Mouse (Mus musculus) heart, postnatal 0 days (tissue): Measurements from ENCODE around the gene Tcte1. TPM values are rescaled to one million over a fixed set of nuclear protein-coding genes. Genes with fewer than 3 reads are reported as not detected.

ENCODE experiments used
- ATAC-seq: fragments of 200-750 bp; cut with Nextera tagmentation; 2 replicates; pipeline ENCODE4 v1.8.0; 2017; ENCODE audit warnings: low read depth, moderate number of reproducible peaks, moderate library complexity; ENCODE audit not compliant: insufficient read depth
- DNase-seq: peaks from one replicate; pipeline ENCODE4 v3.0.0-alpha.2; 2016; ENCODE audit warnings: low spot score
- H3K27ac ChIP-seq: fragments of 300-500 bp; sonication (generic); 2 replicates; pipeline ENCODE4 v1.5.1; 2014; ENCODE audit warnings: low read depth, mild to moderate bottlenecking
- H3K27me3 ChIP-seq: fragments of 300-500 bp; sonication (generic); 2 replicates; pipeline ENCODE4 v1.6.1; 2014; ENCODE audit warnings: low read length, mixed read lengths; ENCODE audit not compliant: control insufficient read depth, insufficient read depth
- H3K36me3 ChIP-seq: fragments of 300-500 bp; sonication (generic); replicated peaks from 2 replicates; pipeline ENCODE4 v1.6.1; 2014; ENCODE audit warnings: low read length, mixed read lengths; ENCODE audit not compliant: control insufficient read depth, insufficient read depth
- H3K4me1 ChIP-seq: fragments of 300-500 bp; sonication (generic); 2 replicates; pipeline ENCODE4 v1.6.1; 2014; ENCODE audit warnings: antibody characterized with exemption; ENCODE audit not compliant: control insufficient read depth, insufficient read depth
- H3K4me2 ChIP-seq: fragments of 300-500 bp; sonication (generic); 2 replicates; pipeline ENCODE4 v1.6.1; 2014; ENCODE audit warnings: low read depth, mild to moderate bottlenecking, low read length, moderate library complexity
- H3K4me3 ChIP-seq: fragments of 300-500 bp; sonication (generic); 2 replicates; pipeline ENCODE4 v1.5.1; 2014; ENCODE audit warnings: low read depth, low read length
- H3K9ac ChIP-seq: fragments of 300-500 bp; sonication (generic); replicated peaks from 2 replicates; pipeline ENCODE4 v1.6.1; 2014; ENCODE audit warnings: low read depth, low read length, mixed read lengths
- H3K9me3 ChIP-seq: fragments of 300-500 bp; sonication (generic); replicated peaks from 2 replicates; pipeline ENCODE4 v1.6.1; 2016; ENCODE audit warnings: low read length; ENCODE audit not compliant: control insufficient read depth
- CTCF ChIP-seq: IDR thresholded peaks from 2 replicates; pipeline ENCODE4 v1.5.1; 2016; ENCODE audit warnings: antibody characterized with exemption, control low read depth, low read depth
- EP300 ChIP-seq: IDR thresholded peaks from 2 replicates; pipeline ENCODE4 v1.6.1; 2016; ENCODE audit warnings: antibody characterized with exemption, low read depth
- WGBS: fragments of 180-500 bp; shearing (Covaris S2); extraction: QIAGEN DNeasy Blood & Tissue Kit; methylation state at CpG from one replicate; pipeline ENCODE4 v1.1.7; 2014; 5-methylcytosine and 5-hydroxymethylcytosine counted together
- polyA plus RNA-seq: library from polyadenylated mRNA; unstranded; fragments of >200 nt; fragmentation: Nextera tagmentation; extraction: Ambion mirVana; gene quantifications from 2 replicates; pipeline ENCODE4 v1.2.1, GENCODE M21; 2015
- total RNA-seq: library from RNA; depleted of rRNA; stranded (reverse); fragments of >200 nt; gene quantifications from 2 replicates; pipeline ENCODE4 v1.2.3, GENCODE M21; 2014; ENCODE audit warnings: low replicate concordance; rRNA removed

Tcte1 gene
- total RNA-seq (not detected in 2 replicates), polyA plus RNA-seq (0.11 TPM in 1 of 2 replicates, not detected in the other)

GRCm38 (mm10) chr17:45523263-45523662 is at the start of gene Tcte1:
Gene Tcte1, plus strand, starts transcription at chr17:45523434.
- peaks cover 4% of the 10 kb centered on the region; the same call in 1 of the 2 replicates for H3K4me1 ChIP-seq
- 2% methylated on average over 21 of the region's 21 CpGs for WGBS
- H3K9ac ChIP-seq: no peak within 1 kb of the TSS
- peaks cover 24% of the 10 kb centered on the region for H3K36me3 ChIP-seq
- DNase-seq: no peak
- H3K4me3 ChIP-seq: peak within 1 kb of the TSS; percentile 18
- no peak within 1 kb of the TSS for H3K27ac ChIP-seq
- peak; percentile 40; the same call in 1 of the 2 replicates for ATAC-seq
- no peaks in the 10 kb centered on the region; the same call in 1 of the 2 replicates for H3K27me3 ChIP-seq
- TF ChIP-seq CTCF (no peak), EP300 (no peak)
- no peaks in the 10 kb centered on the region for H3K9me3 ChIP-seq
- H3K4me2 ChIP-seq: peak within 1 kb of the TSS; percentile 54

- peaks cover 9% of the 10 kb centered on the region; the same call in 1 of the 2 replicates for H3K27me3 ChIP-seq
- no peaks in the 10 kb centered on the region for H3K9me3 ChIP-seq
- H3K4me2 ChIP-seq: no peak overlapping the region
- no peak overlapping the region for H3K9ac ChIP-seq
- H3K27ac ChIP-seq: no peak overlapping the region
- DNase-seq: no peak
- no peak overlapping the region for H3K4me3 ChIP-seq
- no peak for ATAC-seq
- no peaks in the 10 kb centered on the region for H3K36me3 ChIP-seq
- H3K4me1 ChIP-seq: peaks cover 10% of the 10 kb centered on the region
- 74% methylated on average over 6 of the region's 6 CpGs for WGBS
- TF ChIP-seq CTCF: no peak
- TF ChIP-seq EP300: no peak
Observed at GRCm38 (mm10) chr17:45473667-45474066, 49.6 kb upstream of the Tcte1 start.

- ATAC-seq: no peak
- Histone ChIP-seq H3K4me1 (peaks cover 10% of the 10 kb centered on the region), H3K9ac (no peak overlapping the region), H3K9me3 (no peaks in the 10 kb centered on the region), H3K27ac (no peak overlapping the region), H3K4me2 (peak overlapping the region; percentile 71), H3K27me3 (peaks cover 9% of the 10 kb centered on the region; the same call in 1 of the 2 replicates), H3K4me3 (peak overlapping the region; percentile 44), H3K36me3 (no peaks in the 10 kb centered on the region)
- TF ChIP-seq CTCF (no peak), EP300 (no peak)
- DNase-seq: no peak
- WGBS: 71% methylated on average over 8 of the region's 8 CpGs
Observed at GRCm38 (mm10) chr17:45474146-45474545, 49.1 kb upstream of the Tcte1 start.

- DNase-seq: peak; percentile 54
- 3% methylated on average over 30 of the region's 30 CpGs for WGBS
- Histone ChIP-seq H3K9ac (peak within 1 kb of the TSS; percentile 28; the same call in 1 of the 2 replicates), H3K36me3 (no peaks in the 10 kb centered on the region), H3K4me1 (peaks cover 10% of the 10 kb centered on the region), H3K27ac (no peak within 1 kb of the TSS), H3K9me3 (no peaks in the 10 kb centered on the region), H3K27me3 (peaks cover 9% of the 10 kb centered on the region; the same call in 1 of the 2 replicates), H3K4me3 (peak within 1 kb of the TSS; percentile 44), H3K4me2 (peak within 1 kb of the TSS; percentile 71)
- TF ChIP-seq CTCF (no peak), EP300 (no peak)
- peak; percentile 85 for ATAC-seq
Observed at GRCm38 (mm10) chr17:45474669-45475465, 48.4 kb upstream of the Tcte1 start, which contains the start of gene Spats1. Gene Spats1, minus strand, starts transcription at chr17:45475415.

GRCm38 (mm10) chr17:45478234-45478825 is 44.9 kb upstream of the Tcte1 start:
- Histone ChIP-seq H3K9me3 (0 out of 2 replicates have a peak, but pooled peaks cover 3% of the 10 kb centered on the region), H3K4me3 (no peak overlapping the region), H3K27ac (no peak overlapping the region), H3K4me2 (no peak overlapping the region), H3K27me3 (peaks cover 9% of the 10 kb centered on the region; the same call in 1 of the 2 replicates), H3K9ac (no peak overlapping the region), H3K36me3 (no peaks in the 10 kb centered on the region), H3K4me1 (peaks cover 10% of the 10 kb centered on the region)
- peak; percentile 40 for DNase-seq
- WGBS: 8% methylated on average over 12 of the region's 12 CpGs
- no peak for ATAC-seq
- TF ChIP-seq CTCF (peak; percentile 98), EP300 (no peak)
